ENCODE assay signal across 1 mouse cellular context in genomic region chr15:77847108-77847507, GRCm38 (mm10).
TF ChIP-seq lines count a peak whose summit lies in the region.

No protein-coding gene starts in this region.

TF ChIP-seq in CH12.LX, 34 proteins besides CTCF, POLR2A, EP300 and RAD21 (continued from another document):
- no peak for TF ChIP-seq JUN (IDR thresholded peaks at IDR 0.05; ENCODE audit: insufficient read depth, low read depth, low read length)
- 0 out of 2 replicates have a peak, but pooled peaks have one; percentile 36 for TF ChIP-seq MEF2A (IDR thresholded peaks at IDR 0.05; ENCODE audit: borderline replicate concordance, low read depth, low read length)
- TF ChIP-seq E2F4 (IDR thresholded peaks at IDR 0.05; ENCODE audit: insufficient replicate concordance, low read depth, low read length), result no peak
- TF ChIP-seq NRF1 (IDR thresholded peaks at IDR 0.05; ENCODE audit: low read depth, low read length), result no peak
- TF ChIP-seq USF2 (conservative IDR thresholded peaks at IDR 0.05; ENCODE audit: low read depth, low read length), result no peak
- TF ChIP-seq UBTF (IDR thresholded peaks at IDR 0.05; ENCODE audit: low read depth, low read length), result no peak; the same call in 1 of the 2 replicates
- no peak for TF ChIP-seq NELFE (IDR thresholded peaks at IDR 0.05; ENCODE audit: low read depth, low read length)
- no peak for TF ChIP-seq HCFC1 (IDR thresholded peaks at IDR 0.05; ENCODE audit: low read depth, low read length)
- TF ChIP-seq TCF12 (IDR thresholded peaks at IDR 0.05; ENCODE audit: low read depth, low read length), result peak; percentile 39; the same call in 1 of the 2 replicates
- no peak for TF ChIP-seq MXI1 (IDR thresholded peaks at IDR 0.05; ENCODE audit: low read depth, low read length)
- no peak for TF ChIP-seq SMC3 (IDR thresholded peaks at IDR 0.05; ENCODE audit: low read depth, low read length)
TF ChIP-seq in CH12.LX: peak in this region for 6.
